Mouse (Mus musculus) ovary, adult 18-20 months (tissue): ENCODE data around the gene Rpl9-ps6.

ENCODE experiments used
- DNase-seq: peaks from one replicate; pipeline ENCODE4 v3.0.0; 2022; ENCODE audit warnings: low spot score, mixed read lengths

Rpl9-ps6 gene

GRCm38 (mm10) chr19:32466478-32466877 lies at the start of gene Rpl9-ps6:
TSS of gene Rpl9-ps6 (minus strand) at chr19:32466578.
- no peak for DNase-seq

- no peak for DNase-seq
Measured at GRCm38 (mm10) chr19:32512518-32512917, 46.1 kb upstream of the Rpl9-ps6 start.

- no peak for DNase-seq
Measured at GRCm38 (mm10) chr19:32510962-32511361, 44.6 kb upstream of the Rpl9-ps6 start.

GRCm38 (mm10) chr19:32510267-32510666 lies 43.9 kb upstream of the Rpl9-ps6 start:
- DNase-seq, result no peak

GRCm38 (mm10) chr19:32507526-32507925 lies 41.1 kb upstream of the Rpl9-ps6 start:
- no peak for DNase-seq

- no peak for DNase-seq
Measured at GRCm38 (mm10) chr19:32507100-32507499, 40.7 kb upstream of the Rpl9-ps6 start.

- DNase-seq, result no peak
Measured at GRCm38 (mm10) chr19:32506514-32506913, 40.1 kb upstream of the Rpl9-ps6 start.

GRCm38 (mm10) chr19:32506081-32506480 lies 39.7 kb upstream of the Rpl9-ps6 start:
- DNase-seq, result no peak

GRCm38 (mm10) chr19:32501414-32501813 lies 35.0 kb upstream of the Rpl9-ps6 start:
- no peak for DNase-seq

- no peak for DNase-seq
Measured at GRCm38 (mm10) chr19:32498002-32498401, 31.6 kb upstream of the Rpl9-ps6 start.

GRCm38 (mm10) chr19:32497411-32497810 lies 31.0 kb upstream of the Rpl9-ps6 start:
- DNase-seq, result no peak

- no peak for DNase-seq
Measured at GRCm38 (mm10) chr19:32495034-32495433, 28.7 kb upstream of the Rpl9-ps6 start.

- DNase-seq, result no peak
Measured at GRCm38 (mm10) chr19:32494611-32495010, 28.2 kb upstream of the Rpl9-ps6 start.

GRCm38 (mm10) chr19:32493471-32493870 lies 27.1 kb upstream of the Rpl9-ps6 start:
- DNase-seq, result no peak

- no peak for DNase-seq
Measured at GRCm38 (mm10) chr19:32492981-32493380, 26.6 kb upstream of the Rpl9-ps6 start.

- DNase-seq, result no peak
Measured at GRCm38 (mm10) chr19:32492339-32492738, 26.0 kb upstream of the Rpl9-ps6 start.

GRCm38 (mm10) chr19:32490976-32491375 lies 24.6 kb upstream of the Rpl9-ps6 start:
- no peak for DNase-seq

GRCm38 (mm10) chr19:32489166-32489895 lies 23.0 kb upstream of the Rpl9-ps6 start:
- no peak for DNase-seq

- no peak for DNase-seq
Measured at GRCm38 (mm10) chr19:32487595-32488255, 21.3 kb upstream of the Rpl9-ps6 start.

- peak; percentile 46 for DNase-seq
Measured at GRCm38 (mm10) chr19:32486106-32486724, 19.8 kb upstream of the Rpl9-ps6 start.

- peak; percentile 69 for DNase-seq
Measured at GRCm38 (mm10) chr19:32485681-32486105, 19.3 kb upstream of the Rpl9-ps6 start, which contains the start of gene Minpp1. TSS of gene Minpp1 (plus strand) at chr19:32485769.

- no peak for DNase-seq
Measured at GRCm38 (mm10) chr19:32484941-32485660, 18.7 kb upstream of the Rpl9-ps6 start.
